Mouse (Mus musculus): ENCODE results near the gene Inafm2.
A peak's percentile ranks its signal among the peaks of the same experiment; 100 is the strongest.

Gene Inafm2

GRCm38 (mm10) chr2:118779504-118780480 is 34.2 kb downstream of the Inafm2 start, which contains the start of gene Disp2:
Disp2 (plus strand) TSS chr2:118779719.
- peak; percentile 26 to 51 for DNase-seq (ENCODE audit: low read depth in 2 of 2, low spot score in 2 of 2)

- no peak for DNase-seq (ENCODE audit: low read depth in 2 of 2, low spot score in 2 of 2)
These were observed 35.6 kb downstream of the Inafm2 start for GRCm38 (mm10) chr2:118781115-118781514.

GRCm38 (mm10) chr2:118782303-118782702 is 36.7 kb downstream of the Inafm2 start:
- DNase-seq (ENCODE audit: low read depth in 2 of 2, low spot score in 2 of 2), result no peak

- DNase-seq (ENCODE audit: low read depth in 2 of 2, low spot score in 2 of 2), result no peak
These were observed 37.5 kb downstream of the Inafm2 start for GRCm38 (mm10) chr2:118783093-118783492.

- no peak for DNase-seq (ENCODE audit: low read depth in 2 of 2, low spot score in 2 of 2)
These were observed 38.1 kb downstream of the Inafm2 start for GRCm38 (mm10) chr2:118783663-118784062.

- no peak for DNase-seq (ENCODE audit: low read depth in 2 of 2, low spot score in 2 of 2)
These were observed 41.0 kb downstream of the Inafm2 start for GRCm38 (mm10) chr2:118786525-118786924.

GRCm38 (mm10) chr2:118789501-118789900 is 43.9 kb downstream of the Inafm2 start:
- no peak for DNase-seq (ENCODE audit: low read depth in 2 of 2, low spot score in 2 of 2)

GRCm38 (mm10) chr2:118790221-118790550 is 44.6 kb downstream of the Inafm2 start:
- DNase-seq (ENCODE audit: low read depth in 2 of 2, low spot score in 2 of 2), result no peak

- DNase-seq (ENCODE audit: low read depth in 2 of 2, low spot score in 2 of 2), result no peak
These were observed 45.3 kb downstream of the Inafm2 start for GRCm38 (mm10) chr2:118790551-118791525.

GRCm38 (mm10) chr2:118791591-118792258 is 46.2 kb downstream of the Inafm2 start:
- DNase-seq (ENCODE audit: low read depth in 2 of 2, low spot score in 2 of 2), result no peak

GRCm38 (mm10) chr2:118792259-118792613 is 46.7 kb downstream of the Inafm2 start:
- no peak for DNase-seq (ENCODE audit: low read depth in 2 of 2, low spot score in 2 of 2)

GRCm38 (mm10) chr2:118793636-118794035 is 48.1 kb downstream of the Inafm2 start:
- DNase-seq (ENCODE audit: low read depth in 2 of 2, low spot score in 2 of 2), result no peak

All from CD8-positive naive resting alpha-beta T cell, adult 2 months (primary cell).